Mouse (Mus musculus): Measurements from ENCODE around the gene Pcsk1n.
"Not testable (repeated sequence)": the region's sequence is repeated elsewhere in the genome, so short reads cannot be mapped to it uniquely, and the experiment has no call there.

- TF ChIP-seq CTCF (IDR thresholded peaks at IDR 0.05; ENCODE audit: borderline replicate concordance, extremely low read depth, insufficient read depth, insufficient read length); POLR2A (IDR thresholded peaks at IDR 0.05; ENCODE audit: borderline replicate concordance, extremely low read depth, insufficient read depth, insufficient read length, poor library complexity, severe bottlenecking): not testable (repeated sequence)
Measured at GRCm38 (mm10) chrX:7909242-7909641, 10.4 kb upstream of the Pcsk1n start, which contains the start of gene Gm10490.
